Mouse (Mus musculus): ENCODE results near the gene Cbfa2t2. TPM values are rescaled to one million over a fixed set of nuclear protein-coding genes. Genes with fewer than 3 reads are reported as not detected.
A peak's percentile ranks its signal among the peaks of the same experiment; 100 is the strongest.

Gene Cbfa2t2
- polyA plus RNA-seq, 1 experiment from 2014 or later, result 34.9 TPM

GRCm38 (mm10) chr2:154507566-154508283 is 71.4 kb downstream of the Cbfa2t2 start:
- Histone ChIP-seq H3K4me1 (replicated peaks; ENCODE audit: control insufficient read depth, insufficient read depth, low read length) (no peaks in the 10 kb centered on the region), H3K9me3 (ENCODE audit: control insufficient read depth, low read length) (no peaks in the 10 kb centered on the region), H3K36me3 (ENCODE audit: control insufficient read depth, insufficient read depth, low read length) (peaks cover 12% of the 10 kb centered on the region), H3K4me2 (ENCODE audit: low read depth, low read length) (no peak overlapping the region), H3K27ac (ENCODE audit: low read length) (no peak overlapping the region), H3K4me3 (ENCODE audit: low read length) (no peak overlapping the region), H3K27me3 (ENCODE audit: control insufficient read depth, insufficient read depth, low read depth, low read length) (no peaks in the 10 kb centered on the region), H3K9ac (ENCODE audit: low read length) (no peak overlapping the region)
- 55% methylated on average over 9 of the region's 9 CpGs for WGBS
- ATAC-seq (ENCODE audit: low read depth), result peak; percentile 43; the same call in 1 of the 2 replicates

GRCm38 (mm10) chr2:154508450-154508849 is 72.2 kb downstream of the Cbfa2t2 start:
- H3K4me2 ChIP-seq (ENCODE audit: low read depth, low read length), result no peak overlapping the region
- WGBS, result 81% methylated on average over 4 of the region's 4 CpGs
- no peaks in the 10 kb centered on the region for H3K4me1 ChIP-seq (replicated peaks; ENCODE audit: control insufficient read depth, insufficient read depth, low read length)
- no peak overlapping the region for H3K27ac ChIP-seq (ENCODE audit: low read length)
- no peak overlapping the region for H3K9ac ChIP-seq (ENCODE audit: low read length)
- no peaks in the 10 kb centered on the region for H3K27me3 ChIP-seq (ENCODE audit: control insufficient read depth, insufficient read depth, low read depth, low read length)
- no peak for ATAC-seq (ENCODE audit: low read depth)
- no peaks in the 10 kb centered on the region for H3K9me3 ChIP-seq (ENCODE audit: control insufficient read depth, low read length)
- H3K36me3 ChIP-seq (ENCODE audit: control insufficient read depth, insufficient read depth, low read length), result peaks cover 12% of the 10 kb centered on the region
- H3K4me3 ChIP-seq (ENCODE audit: low read length), result no peak overlapping the region

- no peak for ATAC-seq (ENCODE audit: low read depth)
- H3K27ac ChIP-seq (ENCODE audit: low read length), result no peak overlapping the region
- no peaks in the 10 kb centered on the region for H3K4me1 ChIP-seq (replicated peaks; ENCODE audit: control insufficient read depth, insufficient read depth, low read length)
- WGBS, result 89% methylated on average over 3 of the region's 3 CpGs
- H3K9me3 ChIP-seq (ENCODE audit: control insufficient read depth, low read length), result no peaks in the 10 kb centered on the region
- no peak overlapping the region for H3K4me2 ChIP-seq (ENCODE audit: low read depth, low read length)
- no peak overlapping the region for H3K9ac ChIP-seq (ENCODE audit: low read length)
- no peak overlapping the region for H3K4me3 ChIP-seq (ENCODE audit: low read length)
- no peaks in the 10 kb centered on the region for H3K27me3 ChIP-seq (ENCODE audit: control insufficient read depth, insufficient read depth, low read depth, low read length)
- peaks cover 10% of the 10 kb centered on the region for H3K36me3 ChIP-seq (ENCODE audit: control insufficient read depth, insufficient read depth, low read length)
Measured at GRCm38 (mm10) chr2:154510141-154510540, 73.9 kb downstream of the Cbfa2t2 start.

GRCm38 (mm10) chr2:154516944-154517343 is 80.7 kb downstream of the Cbfa2t2 start:
- WGBS, result 83% methylated on average over 3 of the region's 3 CpGs
- Histone ChIP-seq H3K9ac (ENCODE audit: low read length) (no peak overlapping the region), H3K4me2 (ENCODE audit: low read depth, low read length) (no peak overlapping the region), H3K36me3 (ENCODE audit: control insufficient read depth, insufficient read depth, low read length) (peaks cover 4% of the 10 kb centered on the region; the same call in 1 of the 2 replicates), H3K4me3 (ENCODE audit: low read length) (no peak overlapping the region), H3K9me3 (ENCODE audit: control insufficient read depth, low read length) (no peaks in the 10 kb centered on the region), H3K27ac (ENCODE audit: low read length) (no peak overlapping the region), H3K4me1 (replicated peaks; ENCODE audit: control insufficient read depth, insufficient read depth, low read length) (no peaks in the 10 kb centered on the region), H3K27me3 (ENCODE audit: control insufficient read depth, insufficient read depth, low read depth, low read length) (no peaks in the 10 kb centered on the region)
- ATAC-seq (ENCODE audit: low read depth), result no peak

GRCm38 (mm10) chr2:154517424-154517823 is 81.1 kb downstream of the Cbfa2t2 start:
- WGBS, result 89% methylated on average over 5 of the region's 5 CpGs

GRCm38 (mm10) chr2:154521449-154521848 is 85.2 kb downstream of the Cbfa2t2 start:
- Histone ChIP-seq H3K9ac (ENCODE audit: low read length) (no peak overlapping the region), H3K27me3 (ENCODE audit: control insufficient read depth, insufficient read depth, low read depth, low read length) (no peaks in the 10 kb centered on the region), H3K27ac (ENCODE audit: low read length) (no peak overlapping the region), H3K4me3 (ENCODE audit: low read length) (no peak overlapping the region), H3K4me2 (ENCODE audit: low read depth, low read length) (no peak overlapping the region), H3K4me1 (replicated peaks; ENCODE audit: control insufficient read depth, insufficient read depth, low read length) (no peaks in the 10 kb centered on the region), H3K36me3 (ENCODE audit: control insufficient read depth, insufficient read depth, low read length) (peaks cover 23% of the 10 kb centered on the region), H3K9me3 (ENCODE audit: control insufficient read depth, low read length) (no peaks in the 10 kb centered on the region)
- ATAC-seq (ENCODE audit: low read depth), result no peak

More at GRCm38 (mm10) chr2:154517424-154517823, 81.1 kb downstream of the Cbfa2t2 start:
- Histone ChIP-seq H3K27me3 (ENCODE audit: control insufficient read depth, insufficient read depth, low read depth, low read length) (no peaks in the 10 kb centered on the region), H3K9ac (ENCODE audit: low read length) (no peak overlapping the region), H3K4me3 (ENCODE audit: low read length) (no peak overlapping the region), H3K4me2 (ENCODE audit: low read depth, low read length) (no peak overlapping the region), H3K9me3 (ENCODE audit: control insufficient read depth, low read length) (no peaks in the 10 kb centered on the region), H3K4me1 (replicated peaks; ENCODE audit: control insufficient read depth, insufficient read depth, low read length) (no peaks in the 10 kb centered on the region), H3K36me3 (ENCODE audit: control insufficient read depth, insufficient read depth, low read length) (peaks cover 4% of the 10 kb centered on the region; the same call in 1 of the 2 replicates), H3K27ac (ENCODE audit: low read length) (no peak overlapping the region)
- ATAC-seq (ENCODE audit: low read depth), result no peak

- WGBS, result 85% methylated on average over 5 of the region's 5 CpGs
- H3K27ac ChIP-seq (ENCODE audit: low read length), result no peak overlapping the region
- H3K36me3 ChIP-seq (ENCODE audit: control insufficient read depth, insufficient read depth, low read length), result peaks cover 24% of the 10 kb centered on the region
Measured at GRCm38 (mm10) chr2:154522334-154522733, 86.1 kb downstream of the Cbfa2t2 start.

GRCm38 (mm10) chr2:154525285-154525684 is 89.0 kb downstream of the Cbfa2t2 start:
- no peak overlapping the region for H3K4me2 ChIP-seq (ENCODE audit: low read depth, low read length)
- WGBS, result 92% methylated on average over 2 of the region's 2 CpGs
- H3K4me3 ChIP-seq (ENCODE audit: low read length), result no peak overlapping the region
- H3K9ac ChIP-seq (ENCODE audit: low read length), result no peak overlapping the region
- peaks cover 33% of the 10 kb centered on the region for H3K36me3 ChIP-seq (ENCODE audit: control insufficient read depth, insufficient read depth, low read length)
- H3K9me3 ChIP-seq (ENCODE audit: control insufficient read depth, low read length), result no peaks in the 10 kb centered on the region
- H3K27ac ChIP-seq (ENCODE audit: low read length), result no peak overlapping the region
- H3K27me3 ChIP-seq (ENCODE audit: control insufficient read depth, insufficient read depth, low read depth, low read length), result no peaks in the 10 kb centered on the region
- ATAC-seq (ENCODE audit: low read depth), result no peak
- H3K4me1 ChIP-seq (replicated peaks; ENCODE audit: control insufficient read depth, insufficient read depth, low read length), result no peaks in the 10 kb centered on the region

More at GRCm38 (mm10) chr2:154522334-154522733, 86.1 kb downstream of the Cbfa2t2 start:
- Histone ChIP-seq H3K27me3 (ENCODE audit: control insufficient read depth, insufficient read depth, low read depth, low read length) (no peaks in the 10 kb centered on the region), H3K4me3 (ENCODE audit: low read length) (no peak overlapping the region), H3K9ac (ENCODE audit: low read length) (no peak overlapping the region), H3K4me1 (replicated peaks; ENCODE audit: control insufficient read depth, insufficient read depth, low read length) (no peaks in the 10 kb centered on the region), H3K4me2 (ENCODE audit: low read depth, low read length) (no peak overlapping the region), H3K9me3 (ENCODE audit: control insufficient read depth, low read length) (no peaks in the 10 kb centered on the region)
- no peak for ATAC-seq (ENCODE audit: low read depth)

- no peak overlapping the region for H3K4me3 ChIP-seq (ENCODE audit: low read length)
- ATAC-seq (ENCODE audit: low read depth), result peak; percentile 76
- no peaks in the 10 kb centered on the region for H3K4me1 ChIP-seq (replicated peaks; ENCODE audit: control insufficient read depth, insufficient read depth, low read length)
- H3K36me3 ChIP-seq (ENCODE audit: control insufficient read depth, insufficient read depth, low read length), result peaks cover 39% of the 10 kb centered on the region
- peak overlapping the region; percentile 70 for H3K27ac ChIP-seq (ENCODE audit: low read length)
- no peak overlapping the region for H3K9ac ChIP-seq (ENCODE audit: low read length)
- WGBS, result 68% methylated on average over 3 of the region's 3 CpGs
- H3K9me3 ChIP-seq (ENCODE audit: control insufficient read depth, low read length), result no peaks in the 10 kb centered on the region
- H3K27me3 ChIP-seq (ENCODE audit: control insufficient read depth, insufficient read depth, low read depth, low read length), result no peaks in the 10 kb centered on the region
- H3K4me2 ChIP-seq (ENCODE audit: low read depth, low read length), result no peak overlapping the region
Measured at GRCm38 (mm10) chr2:154526531-154526930, 90.2 kb downstream of the Cbfa2t2 start.

Data from lung, embryonic 16.5 days (tissue).